Mouse (Mus musculus) megakaryocyte, embryonic 14.5 days (primary cell): ENCODE data around the gene Trio.

Source experiments
- FLI1 ChIP-seq: IDR thresholded peaks from 2 replicates; pipeline ENCODE4 v1.6.1; 2012; ENCODE audit warnings: low read length, inconsistent platforms, mixed read lengths
- GATA1 ChIP-seq: IDR thresholded peaks from 3 replicates; pipeline ENCODE4 v1.6.1; 2012; ENCODE audit warnings: mixed read lengths, low read length, inconsistent platforms, borderline replicate concordance

GRCm38 (mm10) chr15:27715331-27715730 is 310.3 kb downstream of the Trio start:
- TF ChIP-seq FLI1, result no peak
- no peak for TF ChIP-seq GATA1
